Mouse (Mus musculus): ENCODE measurements around the gene Unc93a2. TPM values are rescaled to one million over a fixed set of nuclear protein-coding genes. Genes with fewer than 3 reads are reported as not detected.
"Not testable (repeated sequence)": the region's sequence is repeated elsewhere in the genome, so short reads cannot be mapped to it uniquely, and the experiment has no call there.

Unc93a2 gene
- polyA plus RNA-seq, 1 experiment from 2014 or later: 2.6 TPM

DNA sequence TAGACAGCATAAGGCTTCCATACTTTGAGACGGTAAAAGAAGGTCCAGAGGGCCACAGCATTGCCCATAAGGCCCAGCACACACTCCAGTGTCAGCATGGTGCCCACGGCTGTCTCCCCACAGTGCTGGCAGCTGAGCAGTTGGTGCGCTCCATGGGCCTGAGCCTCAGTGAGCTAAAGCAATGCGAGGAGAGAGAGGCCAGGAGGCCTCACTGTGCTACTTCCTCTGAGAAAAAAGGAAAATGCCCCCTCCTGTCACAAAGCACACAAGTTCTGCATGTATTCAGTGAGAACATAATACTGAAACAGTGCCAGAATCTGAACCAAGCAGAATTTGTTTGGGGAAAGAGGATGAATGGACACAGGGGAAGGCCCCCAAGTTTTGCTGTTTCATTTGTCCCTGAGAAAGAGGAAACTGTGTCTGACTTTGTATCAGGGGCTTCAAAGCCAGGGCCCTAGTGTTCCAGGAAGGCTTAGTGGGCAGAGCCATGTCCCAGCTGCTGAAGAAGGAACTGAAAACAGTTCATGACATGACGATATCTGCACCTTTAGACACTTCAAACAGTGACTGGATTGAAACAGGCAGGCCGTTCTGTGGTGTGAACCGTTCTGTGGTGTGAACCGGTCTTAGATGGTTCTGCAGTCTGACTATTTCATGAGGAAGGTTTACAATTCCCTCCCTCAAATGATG is 69.4 kb downstream of the Unc93a2 start:
- H3K27me3 ChIP-seq (ENCODE audit: control insufficient read depth, insufficient read depth, low read length); H3K4me3 ChIP-seq (ENCODE audit: low read depth, low read length); DNase-seq (ENCODE audit: low spot score); H3K36me3 ChIP-seq (ENCODE audit: control insufficient read depth, insufficient read depth, low read length); H3K4me2 ChIP-seq (replicated peaks; ENCODE audit: low read depth); H3K9me3 ChIP-seq (ENCODE audit: control insufficient read depth, low read length); H3K4me1 ChIP-seq (replicated peaks; ENCODE audit: control insufficient read depth, insufficient read depth); H3K27ac ChIP-seq (replicated peaks); H3K9ac ChIP-seq (ENCODE audit: low read length): not testable (repeated sequence)
- 75% methylated on average over 6 of the region's 8 CpGs for WGBS
- peak; percentile 26; the same call in 1 of the 2 replicates for ATAC-seq (ENCODE audit: low FRiP score, low TSS enrichment)

Other genes starting within 250 kb of the Unc93a2 start
- gene Rps6ka2, start 215.3 kb downstream of the Unc93a2 start, polyA plus RNA-seq (2015; fragmentation: Nextera tagmentation; extraction: Ambion mirVana): 2.0 and 2.6 TPM in 2 replicates
- 0.06 TPM in 1 of 2 replicates, not detected in the other for gene Tcp10a, start 60.8 kb downstream of the Unc93a2 start, polyA plus RNA-seq (2015; fragmentation: Nextera tagmentation; extraction: Ambion mirVana)
- 0.27 and 0.46 TPM in 2 replicates for gene Ttll2, start 32.8 kb downstream of the Unc93a2 start, polyA plus RNA-seq (2015; fragmentation: Nextera tagmentation; extraction: Ambion mirVana)
- gene Gm49630, start 13.5 kb downstream of the Unc93a2 start, polyA plus RNA-seq (2015; fragmentation: Nextera tagmentation; extraction: Ambion mirVana): not detected in 2 replicates

All from stomach, postnatal 0 days (tissue).